Mouse (Mus musculus) heart, adult 10 weeks (tissue): ENCODE measurements around the gene Gm4181. TPM values are rescaled to one million over a fixed set of nuclear protein-coding genes. Genes with fewer than 3 reads are reported as not detected.

ENCODE experiments used
- polyA plus RNA-seq: library from polyadenylated mRNA; stranded (reverse); fragments of 350-450 nt; fragmentation: Illumina TruSeq; extraction: RNeasy Lipid Tissue Mini Kit (QIAGEN cat#74804); gene quantifications from one replicate; pipeline ENCODE4 v1.2.3, GENCODE M21; 2014; ENCODE audit warnings: low read depth, low replicate concordance

Gene Gm4181
- not detected for polyA plus RNA-seq

DNA sequence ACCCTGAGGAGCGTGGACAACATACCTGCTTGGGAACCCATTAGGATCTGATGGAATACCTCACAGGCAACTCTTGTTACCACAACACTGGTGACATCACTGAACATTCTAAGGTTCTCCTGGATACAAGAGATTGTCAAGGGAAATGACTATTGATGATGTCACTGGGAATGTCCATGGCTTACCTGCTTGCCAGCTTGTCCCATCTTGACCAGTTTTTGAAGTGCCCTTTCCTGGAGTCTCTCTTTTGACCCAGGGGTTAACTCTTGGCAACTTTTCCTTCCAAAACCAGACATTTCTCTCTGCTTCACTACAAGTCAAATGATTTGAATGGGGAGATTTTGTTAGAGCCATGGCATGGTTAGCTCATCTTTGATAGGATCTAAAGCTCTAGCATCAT, at the start of gene Gm4181:
Gene Gm4181 (minus strand): TSS at position 101 of the 400 bp plus-strand sequence.

DNA sequence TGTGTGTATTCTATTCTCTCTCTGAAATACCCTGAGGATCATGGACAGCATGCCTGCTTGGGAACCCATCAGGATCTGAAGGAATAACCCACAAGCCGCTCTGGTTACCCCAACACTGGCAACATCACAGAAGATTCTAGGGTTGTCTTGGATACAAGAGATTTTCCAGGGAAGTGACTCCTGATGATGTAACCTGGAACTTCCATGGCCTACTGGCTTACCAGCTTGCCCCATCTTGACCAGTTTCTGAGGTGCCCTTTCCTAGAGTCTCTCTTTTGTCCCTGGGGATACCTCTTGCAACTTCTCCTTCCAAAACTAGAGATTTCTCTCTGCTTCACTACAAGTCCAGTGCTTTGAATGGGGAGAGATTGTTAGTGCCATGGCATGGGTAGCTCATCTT, 24.3 kb downstream of the Gm4181 start, which contains the start of gene Gm17078:
Gene Gm17078 (minus strand): TSS at position 101 of the 400 bp plus-strand sequence.

GRCm38 (mm10) chr14:51592039-51592438, 43.4 kb downstream of the Gm4181 start, which contains the start of gene Gm17174:
TSS of gene Gm17174 (minus strand) at chr14:51592139.

Other genes with a start within 250 kb of the Gm4181 start
- not detected for gene Vmn2r88, start 224.8 kb downstream of the Gm4181 start, polyA plus RNA-seq
- not detected for gene Vmn2r89, start 183.8 kb downstream of the Gm4181 start, polyA plus RNA-seq
- not detected for gene Gm5622, start 82.9 kb downstream of the Gm4181 start, polyA plus RNA-seq
- not detected for gene Gm17175, start 61.6 kb downstream of the Gm4181 start, polyA plus RNA-seq
- not detected for gene Gm17174, start 43.5 kb downstream of the Gm4181 start, polyA plus RNA-seq
- not detected for gene Gm17078, start 24.4 kb downstream of the Gm4181 start, polyA plus RNA-seq
- gene Gm17079, start 59.8 kb upstream of the Gm4181 start, polyA plus RNA-seq: not detected
- not detected for gene Gm5800, start 81.5 kb upstream of the Gm4181 start, polyA plus RNA-seq
- gene Ang4, start 137.9 kb upstream of the Gm4181 start, polyA plus RNA-seq: not detected
- gene AY358078, start 164.4 kb upstream of the Gm4181 start, polyA plus RNA-seq: not detected
- gene Ear6, start 218.0 kb upstream of the Gm4181 start, polyA plus RNA-seq: not detected
- 23.9 TPM for gene Mettl17, start 249.2 kb upstream of the Gm4181 start, polyA plus RNA-seq